Mouse (Mus musculus) left cerebral cortex, postnatal 25 days (tissue): Measurements from ENCODE around the gene Slc37a1. TPM values are rescaled to one million over a fixed set of nuclear protein-coding genes. Genes with fewer than 3 reads are reported as not detected.

Experiments
- DNase-seq, 2 experiments: peaks; one replicate each; pipeline ENCODE4 v3.0.0; 2022; ENCODE audit warnings: low spot score in 2 of 2, mixed read lengths in 1 of 2
- intact Hi-C: fragments of 180-260 bp; cut with DNase I; formaldehyde crosslinking; loops from one replicate; pipeline ENCODE4 v1.15.1; 2025
- total RNA-seq, 2 experiments: library from RNA; stranded (reverse); gene quantifications; 2 replicates each; pipeline ENCODE4 v1.2.3; 2021

The Slc37a1 gene
- 1 to 10 TPM; 6.7 to 9.9 TPM for total RNA-seq

DNA sequence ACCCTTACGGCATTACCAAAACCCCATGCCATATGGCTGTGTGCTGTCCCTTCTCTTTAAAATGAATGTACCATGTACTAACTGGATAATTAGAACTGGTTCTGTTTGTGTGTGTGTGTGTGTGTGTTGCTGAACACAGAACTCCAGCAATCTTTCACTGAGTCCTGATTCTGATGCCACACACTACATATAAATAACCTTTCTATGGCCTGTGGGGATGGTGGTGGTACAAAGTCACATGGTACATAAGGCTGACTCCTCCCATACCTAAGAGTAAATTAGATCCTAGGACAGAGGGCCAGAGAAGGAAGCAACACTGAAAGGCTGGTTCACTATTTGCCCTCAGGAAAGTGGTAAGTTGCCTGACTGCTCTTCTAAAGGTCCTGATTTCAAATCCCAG is at the start of gene Slc37a1:
Gene Slc37a1 (plus strand): TSS at position 301 of the 400 bp plus-strand sequence.
- no peak for DNase-seq
- intact Hi-C loops = no loop called here

DNA sequence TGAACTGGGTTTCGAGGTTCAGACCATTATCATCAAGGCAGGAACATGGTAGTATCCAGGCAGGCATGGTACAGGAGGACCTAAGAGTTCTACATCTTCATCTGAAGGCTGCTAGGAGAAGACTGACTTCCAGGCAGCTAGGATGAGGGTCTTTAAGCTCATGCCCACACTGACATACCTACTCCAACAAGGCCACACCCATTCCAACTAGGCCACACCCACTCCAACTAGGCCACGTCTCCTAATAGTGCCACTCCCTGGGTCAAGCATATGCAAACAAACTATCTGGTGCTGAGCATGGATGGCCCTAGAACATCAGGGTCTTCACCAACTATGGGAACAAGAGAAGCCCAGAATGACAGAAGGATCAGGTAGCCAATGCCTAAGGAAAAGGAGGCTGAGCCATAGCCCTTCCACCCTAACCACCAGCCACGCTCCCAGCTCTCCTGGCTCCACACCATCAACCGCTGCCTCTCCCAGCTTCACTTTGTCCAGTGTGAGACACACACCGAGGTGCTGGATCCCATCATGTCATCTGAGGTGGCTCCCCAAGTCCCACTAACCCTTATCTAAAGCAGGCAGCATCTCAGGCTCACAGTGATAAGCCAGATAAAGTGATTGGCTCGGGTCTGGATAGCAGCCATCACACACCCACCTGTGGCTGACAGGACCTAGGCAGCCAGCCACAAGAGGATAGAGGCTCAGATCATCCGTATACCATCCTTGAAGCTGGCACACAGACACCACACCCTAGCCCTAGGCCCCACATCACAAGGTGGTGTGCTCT is 48.2 kb upstream of the Slc37a1 start:
- intact Hi-C loops = no loop called here
- DNase-seq = no peak

DNA sequence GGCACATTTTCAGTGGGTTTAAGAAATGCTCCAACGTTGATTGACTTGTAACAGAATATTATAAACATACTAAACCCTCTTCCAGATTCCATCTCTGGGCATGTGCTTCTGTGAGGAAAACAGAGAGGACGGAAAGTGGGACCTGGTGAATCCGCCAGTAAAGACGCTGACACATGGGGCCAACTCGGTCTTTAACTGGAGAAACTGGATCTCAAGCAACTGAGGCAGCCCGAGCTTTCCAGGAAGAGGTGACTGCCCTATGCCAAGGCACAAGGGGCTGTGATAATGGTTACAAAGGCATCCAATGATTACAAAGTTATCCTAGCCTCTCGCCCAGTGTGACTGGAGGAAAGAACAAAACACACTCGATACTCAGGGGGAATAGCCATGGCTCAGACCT is 45.4 kb upstream of the Slc37a1 start:
- intact Hi-C loops = loop anchor here (5.0 kb wide), 1 partner anchor 104 kb away; no protein-coding TSS in a partner anchor
- no peak for DNase-seq

DNA sequence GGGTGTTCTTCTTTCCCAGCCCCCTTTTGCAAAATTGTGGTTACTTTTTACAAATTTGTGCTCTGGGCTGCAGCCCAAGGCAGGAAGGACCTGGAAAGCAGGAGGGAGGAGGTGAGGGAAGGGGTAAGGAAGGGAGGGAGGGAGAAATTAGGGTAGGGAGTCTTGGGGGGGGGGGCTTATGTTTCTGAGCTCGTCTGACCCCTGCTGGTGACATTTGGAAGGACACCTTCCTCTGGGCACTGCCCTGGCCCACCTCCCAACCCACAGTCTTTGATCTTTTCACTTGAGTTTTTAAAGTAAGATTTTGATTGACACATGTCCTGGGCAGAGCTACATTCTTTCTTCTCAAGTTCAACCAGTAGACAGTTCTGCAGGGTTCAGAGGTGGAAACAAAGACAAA is 43.8 kb upstream of the Slc37a1 start:
- intact Hi-C loops = loop anchor here (5.0 kb wide), 1 partner anchor 105 kb away; no protein-coding TSS in a partner anchor
- no peak for DNase-seq

DNA sequence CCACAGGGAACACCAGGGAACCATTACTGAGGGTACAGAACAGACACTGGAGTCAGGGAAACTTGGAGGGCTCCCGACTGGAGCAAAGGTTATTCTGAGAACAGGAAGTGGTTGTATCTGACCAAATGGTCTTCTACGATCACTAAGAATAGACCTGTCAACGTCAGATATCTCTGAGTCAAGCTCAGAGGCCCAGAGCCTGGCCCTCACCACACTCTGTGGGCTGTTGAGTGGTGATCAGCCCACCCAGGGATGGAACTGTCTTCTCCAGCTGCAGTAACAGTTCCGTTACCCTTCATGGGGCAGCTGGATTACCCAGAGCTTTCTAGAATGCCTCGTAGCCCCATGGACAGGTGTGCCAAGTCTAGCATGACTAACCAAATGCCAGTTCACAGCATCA is 41.3 kb upstream of the Slc37a1 start:
- no peak for DNase-seq
- intact Hi-C loops = no loop called here

DNA sequence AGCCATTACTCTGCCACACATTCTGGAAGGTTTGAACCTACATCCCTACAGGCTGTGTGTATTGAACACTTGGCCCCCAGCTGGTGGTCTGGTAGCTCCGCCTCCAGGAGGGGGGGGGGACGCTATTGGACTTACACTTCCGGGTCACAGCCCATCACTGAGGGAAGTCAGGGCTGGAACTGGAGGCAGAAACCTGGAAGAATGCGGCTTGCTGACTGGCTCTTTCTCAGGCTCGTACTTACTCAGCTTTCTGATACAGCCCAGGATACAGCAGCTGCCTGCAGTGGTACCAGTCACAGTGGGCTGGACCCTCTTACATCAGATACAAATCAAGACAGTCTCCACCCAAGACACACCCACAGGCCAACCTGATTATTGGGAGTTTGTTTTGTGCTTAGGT is 39.4 kb upstream of the Slc37a1 start:
- intact Hi-C loops = no loop called here
- DNase-seq = no peak

DNA sequence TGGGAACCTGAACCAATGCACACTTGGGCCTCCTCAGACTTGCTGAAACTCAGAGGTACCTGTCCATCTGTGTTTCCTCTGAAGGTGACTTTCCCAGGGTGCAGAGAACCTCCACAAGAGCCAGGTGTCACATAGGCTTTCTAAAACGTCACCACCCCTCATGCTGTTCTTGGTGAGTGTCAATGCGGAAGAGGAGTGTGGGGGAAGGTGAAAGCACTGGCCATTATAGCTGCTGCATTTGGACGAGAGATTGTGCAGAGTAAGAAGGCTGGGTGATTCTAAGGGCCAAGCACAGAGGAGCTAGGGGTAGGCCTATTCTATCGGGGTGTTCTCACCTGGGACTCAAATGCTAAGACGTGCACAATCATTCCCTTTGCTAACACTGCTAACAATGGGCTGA is 32.6 kb upstream of the Slc37a1 start:
- intact Hi-C loops = loop anchor here (1.0 to 5.0 kb wide), 5 partner anchors 29 to 242 kb away; no protein-coding TSS in a partner anchor
- no peak for DNase-seq

DNA sequence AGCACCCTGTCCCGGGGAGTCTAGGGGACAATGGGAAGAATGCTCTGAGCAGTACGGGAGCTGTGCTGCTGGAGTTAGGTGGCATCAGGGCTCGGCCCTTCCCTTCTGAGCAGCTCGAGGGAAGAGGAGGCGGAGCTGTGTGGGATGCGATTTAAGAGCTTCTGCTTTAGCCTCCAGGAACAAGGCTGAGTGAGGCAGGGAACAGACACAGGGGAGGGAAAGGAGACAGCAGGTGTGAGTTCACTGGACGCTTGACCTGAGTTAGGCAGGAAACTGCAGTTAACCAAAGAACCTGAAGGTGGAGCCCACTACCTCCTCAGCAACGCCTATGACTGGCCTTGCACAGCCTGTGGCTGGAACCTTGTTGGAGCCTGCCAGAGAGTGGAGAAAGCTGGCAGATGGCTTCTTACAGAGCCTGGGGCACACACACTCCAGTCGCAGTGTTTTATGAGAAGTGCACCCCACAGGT is 32.1 kb upstream of the Slc37a1 start:
- intact Hi-C loops = loop anchor here (1.0 to 5.0 kb wide), 5 partner anchors 28 to 242 kb away; no protein-coding TSS in a partner anchor

DNA sequence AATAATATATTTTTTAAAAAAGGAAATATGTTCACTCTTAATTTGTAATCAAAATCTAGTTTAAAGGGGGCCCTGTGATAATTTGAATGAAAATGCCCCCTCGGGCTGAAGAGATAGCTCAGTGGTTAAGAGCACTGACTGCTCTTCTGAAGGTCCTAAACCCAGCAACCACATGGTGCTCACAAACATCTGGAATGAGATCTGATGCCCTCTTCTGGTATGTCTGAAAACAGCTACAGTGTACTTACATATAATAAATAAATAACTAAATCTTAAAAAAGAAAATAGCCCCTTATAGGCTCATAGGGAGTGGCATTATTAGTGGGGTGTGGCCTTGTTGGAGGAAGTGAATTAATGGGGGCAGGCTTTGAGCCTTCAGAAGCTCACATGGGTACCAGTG is 29.4 kb upstream of the Slc37a1 start:
- no peak for DNase-seq
- intact Hi-C loops = no loop called here

More for the DNA sequence above, 32.1 kb upstream of the Slc37a1 start:
- peak; percentile 83 to 90 for DNase-seq

DNA sequence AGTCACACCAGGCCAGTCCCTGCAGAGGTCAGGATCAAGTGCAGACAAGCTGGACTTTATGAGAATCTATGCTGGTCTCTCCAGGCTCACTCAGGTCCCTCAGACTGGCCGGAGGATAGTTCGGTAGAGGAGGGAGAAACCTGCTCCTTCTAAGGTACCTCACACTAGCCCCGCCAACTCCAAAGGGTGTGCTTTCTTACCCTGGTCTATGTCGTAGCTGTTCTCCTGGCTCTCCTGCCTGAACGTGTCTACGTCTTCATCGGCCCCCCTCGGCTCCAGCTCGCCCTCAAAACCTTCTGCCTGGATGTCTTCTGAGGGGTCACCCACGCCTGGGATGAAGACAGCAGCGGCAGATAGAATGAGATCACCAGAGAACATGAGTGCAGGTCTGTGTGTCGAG is 28.7 kb upstream of the Slc37a1 start:
- intact Hi-C loops = no loop called here
- no peak for DNase-seq

DNA sequence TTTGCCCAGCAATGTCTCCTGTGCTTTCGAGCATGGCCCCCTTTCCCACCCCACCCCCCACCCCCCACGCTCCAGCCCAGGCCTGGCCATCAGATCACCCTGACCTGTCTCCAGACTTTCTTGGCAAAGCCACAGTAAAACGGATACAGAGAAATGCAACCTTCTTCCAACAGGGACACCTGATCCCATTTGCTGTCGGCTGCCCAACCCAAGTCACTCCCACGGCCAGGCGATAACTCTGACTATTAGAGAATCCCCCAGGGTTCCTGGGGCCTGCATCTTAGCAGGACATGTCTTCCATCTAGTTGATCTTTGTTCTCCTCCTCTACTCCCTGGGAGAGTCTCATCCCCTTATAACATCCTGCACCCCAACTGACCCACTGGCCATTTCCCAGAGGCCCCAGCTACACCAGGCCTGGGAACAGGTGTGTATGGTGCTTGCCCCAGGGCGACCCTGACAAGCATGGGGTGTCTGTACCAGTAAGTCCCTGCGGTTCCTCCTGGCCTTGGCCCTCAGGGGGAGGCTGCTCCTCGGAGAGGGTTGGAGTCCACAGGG is 28.2 kb upstream of the Slc37a1 start:
- no peak for DNase-seq
- intact Hi-C loops = no loop called here

DNA sequence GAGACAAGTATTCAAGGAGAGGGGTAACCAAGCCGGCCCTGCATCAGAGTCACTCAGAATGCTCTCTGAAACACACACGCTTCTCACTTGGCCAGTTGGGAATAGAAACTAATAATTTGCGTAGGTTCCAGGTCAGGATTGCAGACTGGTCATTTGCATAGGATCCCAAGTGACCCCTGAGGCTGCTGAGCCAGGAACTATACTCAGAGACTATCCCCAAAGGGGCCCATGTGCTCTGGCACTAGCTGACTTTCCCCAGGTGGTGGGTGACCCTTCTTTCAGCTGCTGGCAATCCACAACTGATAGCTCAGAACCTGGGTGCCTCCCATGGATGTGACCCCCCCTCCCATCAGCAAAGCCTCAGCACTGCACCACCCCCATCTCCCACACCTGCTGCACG is 27.4 kb upstream of the Slc37a1 start:
- intact Hi-C loops = no loop called here
- no peak for DNase-seq

DNA sequence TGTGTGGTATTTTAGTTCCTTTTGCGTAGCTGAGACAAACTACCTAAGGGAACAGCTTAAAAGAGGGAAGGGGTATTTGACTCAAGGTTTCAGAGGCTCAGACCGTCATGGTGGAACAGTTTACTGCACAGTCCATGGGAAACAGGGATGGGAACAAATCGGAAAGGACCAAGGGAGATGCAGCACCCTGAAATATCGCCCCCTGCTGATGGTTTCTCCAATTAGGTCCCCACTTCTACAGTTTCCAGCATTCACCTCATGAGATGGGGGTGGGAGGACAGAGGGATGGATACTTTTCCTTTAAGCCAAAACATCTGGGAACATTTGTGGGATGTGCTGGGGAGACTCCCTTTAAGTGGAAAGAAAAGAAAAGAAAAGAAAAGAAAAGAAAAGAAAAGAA is 26.8 kb upstream of the Slc37a1 start:
- intact Hi-C loops = no loop called here
- DNase-seq = peak in 1 of 2 experiments; percentile 25

DNA sequence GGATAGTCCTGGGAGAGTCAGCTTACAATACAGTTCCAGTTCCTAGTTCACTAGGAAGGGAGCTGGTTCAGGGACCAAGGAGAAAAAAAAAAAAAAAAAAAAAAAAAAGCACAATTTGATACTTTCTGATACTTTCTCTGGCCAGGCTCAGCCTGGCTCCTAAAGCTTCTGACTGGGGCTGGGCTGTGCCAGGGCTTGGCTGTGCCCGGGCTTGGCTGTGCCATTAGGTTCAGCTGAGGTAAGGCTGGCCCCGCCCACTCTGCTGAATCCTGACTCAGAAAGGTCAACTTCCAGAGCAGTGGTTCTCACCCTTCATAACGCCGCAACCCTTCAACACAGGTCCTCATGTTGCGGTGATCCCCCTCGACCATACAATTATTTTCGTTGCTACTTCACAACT is 26.2 kb upstream of the Slc37a1 start:
- intact Hi-C loops = no loop called here
- DNase-seq = peak in 1 of 2 experiments; percentile 13

DNA sequence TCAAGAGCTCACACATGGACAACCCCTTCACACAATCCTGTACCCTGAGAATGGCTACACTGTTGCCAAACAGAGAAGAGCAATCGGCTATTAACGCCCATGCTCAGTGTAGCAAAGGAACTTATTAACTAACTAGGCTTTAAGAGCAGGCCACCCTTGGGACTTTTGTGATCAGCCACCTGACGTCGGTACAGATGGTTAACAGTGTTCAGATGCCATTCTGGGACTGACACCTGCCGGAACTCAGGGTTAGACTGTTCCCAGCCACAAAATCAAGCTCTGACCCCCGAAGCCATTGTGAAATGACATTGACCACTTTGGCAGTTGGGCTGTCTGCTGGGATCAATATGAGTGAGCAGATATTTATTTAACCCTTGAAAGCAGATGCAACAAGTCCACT is 25.2 kb upstream of the Slc37a1 start:
- no peak for DNase-seq
- intact Hi-C loops = no loop called here

DNA sequence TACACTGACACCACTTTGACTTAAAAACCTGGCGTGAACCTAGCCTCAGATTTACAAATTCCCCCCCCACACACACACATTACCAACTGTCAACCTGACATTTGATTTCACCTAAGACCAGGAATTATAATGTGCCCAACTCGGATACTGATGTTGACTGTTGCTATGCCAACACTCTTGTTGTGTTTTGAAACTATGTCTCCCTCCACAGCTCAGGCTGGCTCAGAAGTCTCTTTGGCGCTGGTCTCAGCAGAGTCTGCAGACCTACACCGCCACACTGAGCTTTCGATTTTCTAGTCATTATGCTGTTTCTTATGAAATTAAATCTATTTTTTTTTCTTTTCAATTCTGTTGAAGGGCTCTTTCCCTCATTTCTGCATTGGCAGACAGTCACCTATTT is 23.9 kb upstream of the Slc37a1 start:
- intact Hi-C loops = no loop called here
- peak in 1 of 2 experiments; percentile 5 for DNase-seq

DNA sequence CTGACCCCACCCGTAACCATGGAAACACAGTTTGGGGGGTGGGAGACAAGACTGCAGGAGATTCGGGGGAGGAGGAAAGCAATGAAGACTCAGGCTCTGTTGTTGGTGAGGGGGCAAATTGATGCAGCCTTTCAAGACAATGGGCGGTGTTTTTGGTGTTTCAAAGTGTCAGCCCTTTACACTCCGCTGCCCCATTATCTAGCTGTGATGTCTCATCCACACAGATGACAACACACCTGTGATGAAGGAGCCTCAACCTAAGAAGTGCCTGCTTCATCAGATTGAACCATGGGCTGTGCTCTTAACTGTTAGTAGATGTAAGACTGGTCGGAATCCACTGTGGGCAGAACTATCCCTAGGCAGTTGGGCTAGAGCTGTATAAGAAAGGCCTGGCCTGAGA is 22.8 kb upstream of the Slc37a1 start:
- DNase-seq = no peak
- intact Hi-C loops = no loop called here

DNA sequence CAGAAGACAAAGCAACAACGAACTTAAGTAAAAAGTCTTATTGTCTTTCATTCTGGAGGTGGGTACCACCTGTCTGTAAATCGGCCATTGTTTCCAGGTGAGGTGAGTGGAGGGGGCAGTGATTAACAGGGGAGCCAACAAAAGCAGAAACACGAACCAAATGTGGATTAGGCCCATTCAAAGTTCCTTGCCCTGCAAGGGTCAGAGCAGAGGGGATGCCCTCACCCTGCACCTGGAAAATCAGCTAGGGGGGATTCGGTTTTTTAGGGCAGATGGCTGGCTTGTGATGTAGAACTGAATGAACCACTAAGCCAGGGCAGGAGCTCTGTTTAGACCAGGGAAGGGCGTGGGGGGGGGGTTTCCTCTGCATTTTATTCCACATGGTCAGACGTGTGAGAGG is 22.2 kb upstream of the Slc37a1 start:
- no peak for DNase-seq
- intact Hi-C loops = no loop called here

DNA sequence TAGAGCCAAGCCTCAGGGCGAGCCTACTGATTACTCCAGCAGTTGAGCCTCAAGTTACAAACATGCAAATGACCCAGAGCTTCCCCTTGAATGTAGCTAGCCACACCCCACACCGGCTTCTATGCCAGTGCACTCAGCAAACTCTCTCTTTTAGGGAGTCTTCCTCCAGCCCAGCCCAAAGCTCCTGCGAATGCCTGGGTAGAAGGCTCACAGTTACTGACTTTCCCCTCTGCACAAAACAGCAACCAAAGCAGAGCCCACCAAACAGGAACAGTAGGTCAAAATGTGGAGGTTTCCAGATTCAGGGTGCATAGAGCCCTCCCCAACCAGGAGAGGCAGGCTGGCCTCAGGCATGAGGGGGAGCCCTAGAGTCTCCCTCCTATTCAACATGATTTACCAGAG is 21.4 kb upstream of the Slc37a1 start:
- intact Hi-C loops = no loop called here
- DNase-seq = no peak

DNA sequence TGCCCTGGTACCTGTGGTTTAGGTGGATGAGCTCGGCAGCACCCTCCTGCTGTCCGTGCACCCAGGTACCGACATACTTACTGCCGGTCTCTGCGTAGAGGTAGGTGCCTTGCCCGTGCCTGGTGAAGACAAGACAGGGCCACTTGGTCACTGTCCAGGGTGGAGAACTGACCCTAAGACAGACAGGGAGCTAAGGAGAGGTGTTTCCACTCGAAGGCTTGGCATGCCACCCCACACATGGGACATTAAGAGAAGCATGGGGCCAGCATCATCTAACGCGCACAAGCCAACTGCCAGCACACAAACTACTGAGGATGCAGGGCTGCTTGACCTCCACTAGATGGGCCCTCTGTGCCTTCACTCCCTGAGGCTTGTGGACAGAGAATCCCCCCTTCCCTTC is 20.8 kb upstream of the Slc37a1 start:
- DNase-seq = no peak
- intact Hi-C loops = no loop called here

DNA sequence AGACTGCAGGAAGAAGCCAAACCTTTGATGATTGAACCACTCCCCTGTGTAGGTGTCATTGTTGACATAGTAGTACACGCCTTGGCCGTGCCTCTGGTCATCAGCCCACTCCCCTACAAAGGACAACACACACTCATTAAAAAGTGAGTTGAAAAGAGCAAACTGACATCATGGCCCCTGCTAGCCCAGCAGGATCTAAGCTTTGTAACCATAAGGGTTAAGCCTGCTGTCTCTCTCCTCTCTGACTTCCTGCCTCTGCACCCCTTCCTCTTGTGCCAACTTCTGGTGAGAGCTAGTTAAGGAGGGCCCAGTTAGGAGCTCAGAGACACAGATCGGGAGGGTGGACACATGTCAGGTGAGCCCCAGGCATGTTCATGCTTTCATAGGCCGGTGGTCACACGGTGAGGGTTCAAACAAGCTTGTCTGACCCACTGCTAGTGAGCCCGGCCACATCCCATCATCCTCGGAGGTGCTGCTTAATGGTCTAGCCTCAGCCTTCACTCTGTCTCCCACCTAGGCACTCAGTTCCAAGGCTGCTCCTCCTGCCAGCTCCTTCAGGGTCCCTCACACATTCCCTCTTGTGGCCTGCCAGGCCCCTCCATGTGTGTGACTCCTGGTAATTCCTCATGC is 20.2 kb upstream of the Slc37a1 start:
- intact Hi-C loops = no loop called here
- no peak for DNase-seq
